Mouse (Mus musculus) erythroblast, embryonic 14.5 days (primary cell): ENCODE results near the gene Prpf38b.

Source experiments
- GATA1 ChIP-seq: IDR thresholded peaks from 2 replicates; pipeline ENCODE4 v1.6.1; 2012; ENCODE audit warnings: low read length, inconsistent platforms, mixed read lengths
- TAL1 ChIP-seq: IDR thresholded peaks from 3 replicates; pipeline ENCODE4 v1.6.1; 2012; ENCODE audit warnings: low read length, inconsistent platforms, mixed read lengths

- no peak for TF ChIP-seq GATA1
- TF ChIP-seq TAL1: no peak
These were observed 23.9 kb downstream of the Prpf38b start for GRCm38 (mm10) chr3:108887618-108887975.
